In the genomic region with DNA sequence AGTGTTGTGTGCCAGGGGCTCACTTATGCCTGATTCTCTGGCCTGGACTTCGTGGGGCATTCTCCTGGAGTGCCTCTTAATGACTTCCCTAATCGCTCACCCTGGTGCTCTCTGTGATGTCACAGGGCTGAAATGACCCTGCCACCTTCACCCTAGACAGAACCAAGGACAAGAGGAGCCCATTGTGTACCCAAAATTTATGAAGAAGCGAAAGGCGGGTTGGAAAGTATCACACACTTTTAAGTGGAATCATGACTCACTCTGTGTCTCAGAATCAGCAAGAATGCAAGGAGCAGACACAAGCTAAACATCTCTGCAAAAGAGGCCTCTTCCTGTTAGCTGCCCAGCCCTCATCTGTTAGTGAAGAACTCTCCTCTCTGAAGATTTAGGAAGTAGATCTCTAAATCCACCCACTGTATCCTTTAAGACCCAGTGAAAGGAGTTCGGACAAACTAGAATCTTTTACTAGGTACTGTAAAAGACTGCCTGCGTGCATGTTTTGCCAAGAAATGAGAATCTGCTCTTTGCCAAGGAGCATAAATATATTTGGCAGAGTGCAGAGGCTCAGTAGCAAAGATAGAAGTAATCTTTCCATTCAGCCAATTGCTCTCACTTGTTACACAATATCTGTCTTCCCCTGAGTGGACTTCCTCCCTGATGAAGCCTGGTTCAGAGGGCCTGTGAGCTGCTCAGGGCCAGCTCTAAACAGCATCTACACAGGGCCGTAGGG, we compare ENCODE assay signal across 8 mouse cellular contexts.
DNase-seq lines count a peak whose midpoint lies in the region; ATAC-seq and TF ChIP-seq lines count a peak whose summit lies in the region.

No protein-coding gene starts in this region.

- no peaks in the 10 kb centered on the region; the same call in 1 of the 2 replicates for H3K4me1 ChIP-seq in limb, embryonic 14.5 days (ENCODE audit: control insufficient read depth, insufficient read depth, low read length)
- no peaks in the 10 kb centered on the region for H3K4me1 ChIP-seq in limb, embryonic 10.5 days
- H3K4me1 ChIP-seq in cortical plate, adult 2 months (ENCODE audit: control insufficient read depth, insufficient read depth, low read length) = peaks cover 6% of the 10 kb centered on the region
- no peaks in the 10 kb centered on the region for H3K4me1 ChIP-seq in kidney, embryonic 15.5 days
- H3K4me1 ChIP-seq in lung, embryonic 14.5 days (ENCODE audit: insufficient read depth) = 0 out of 2 replicates have a peak, but pooled peaks cover 8% of the 10 kb centered on the region
- H3K4me1 ChIP-seq in forebrain, embryonic 10.5 days = no peaks in the 10 kb centered on the region

- ATAC-seq in limb, embryonic 14.5 days (ENCODE audit: low FRiP score, low read depth) = no peak
- ATAC-seq in kidney, embryonic 15.5 days (replicated peaks; ENCODE audit: low FRiP score) = no peak
- peak; percentile 95 for ATAC-seq in lung, embryonic 14.5 days (ENCODE audit: insufficient read depth)

- no peak overlapping the region for H3K4me3 ChIP-seq in limb, embryonic 14.5 days (replicated peaks; ENCODE audit: low read length)
- no peak overlapping the region for H3K4me3 ChIP-seq in limb, embryonic 10.5 days
- H3K4me3 ChIP-seq in cortical plate, adult 2 months (ENCODE audit: insufficient read depth, low read length) = no peak overlapping the region
- no peak overlapping the region for H3K4me3 ChIP-seq in kidney, embryonic 15.5 days (replicated peaks)
- H3K4me3 ChIP-seq in lung, embryonic 14.5 days (ENCODE audit: low read depth, low read length) = no peak overlapping the region
- H3K4me3 ChIP-seq in forebrain, embryonic 10.5 days = no peak overlapping the region

- H3K4me2 ChIP-seq in limb, embryonic 14.5 days (replicated peaks; ENCODE audit: low read depth, low read length, severe bottlenecking) = no peak overlapping the region
- no peak overlapping the region for H3K4me2 ChIP-seq in kidney, embryonic 15.5 days
- no peak overlapping the region for H3K4me2 ChIP-seq in lung, embryonic 14.5 days

- 0 out of 2 replicates have a peak overlapping the region, but pooled peaks have one; percentile 28 for H3K27ac ChIP-seq in limb, embryonic 14.5 days (replicated peaks; ENCODE audit: low read depth, low read length)
- no peak overlapping the region for H3K27ac ChIP-seq in limb, embryonic 10.5 days
- H3K27ac ChIP-seq in cortical plate, adult 2 months (ENCODE audit: insufficient read depth, low read length) = peak overlapping the region; percentile 75; the same call in 1 of the 2 replicates
- peak overlapping the region; percentile 52; the same call in 1 of the 2 replicates for H3K27ac ChIP-seq in kidney, embryonic 15.5 days
- peak overlapping the region; percentile 86 for H3K27ac ChIP-seq in lung, embryonic 14.5 days (ENCODE audit: low read depth)
- no peak overlapping the region for H3K27ac ChIP-seq in forebrain, embryonic 10.5 days

- no peak for DNase-seq in limb, embryonic 14.5 days (ENCODE audit: low spot score)
- DNase-seq in limb, embryonic 10.5 days (ENCODE audit: low spot score) = no peak
- DNase-seq in lung, embryonic 14.5 days = peak; percentile 79
- DNase-seq in telencephalon, adult 2 months (ENCODE audit: low read depth, low spot score) = peak; percentile 54
- DNase-seq in forebrain, embryonic 10.5 days (ENCODE audit: extremely low spot score, low spot score) = no peak
- no peak for DNase-seq in thymus, postnatal 4 days

- no peaks in the 10 kb centered on the region for H3K36me3 ChIP-seq in limb, embryonic 14.5 days (ENCODE audit: control insufficient read depth, insufficient read depth, low read length)
- H3K36me3 ChIP-seq in limb, embryonic 10.5 days = no peaks in the 10 kb centered on the region
- no peaks in the 10 kb centered on the region for H3K36me3 ChIP-seq in kidney, embryonic 15.5 days
- H3K36me3 ChIP-seq in lung, embryonic 14.5 days (ENCODE audit: insufficient read depth) = no peaks in the 10 kb centered on the region
- H3K36me3 ChIP-seq in forebrain, embryonic 10.5 days (replicated peaks) = no peaks in the 10 kb centered on the region

- no peak for TF ChIP-seq POLR2A in limb, embryonic 14.5 days (IDR thresholded peaks at IDR 0.05; ENCODE audit: borderline replicate concordance, extremely low read depth, insufficient read depth, insufficient read length)
- no peak for TF ChIP-seq POLR2A in cortical plate, adult 2 months (IDR thresholded peaks at IDR 0.05; ENCODE audit: extremely low read depth, insufficient read depth, low read length)

- H3K9ac ChIP-seq in limb, embryonic 14.5 days (ENCODE audit: low read depth, low read length, severe bottlenecking) = no peak overlapping the region
- H3K9ac ChIP-seq in kidney, embryonic 15.5 days = no peak overlapping the region
- no peak overlapping the region for H3K9ac ChIP-seq in lung, embryonic 14.5 days

- H3K27me3 ChIP-seq in limb, embryonic 14.5 days (ENCODE audit: control insufficient read depth, insufficient read depth, low read length) = no peaks in the 10 kb centered on the region
- H3K27me3 ChIP-seq in limb, embryonic 10.5 days (ENCODE audit: low read depth, poor library complexity, severe bottlenecking) = no peaks in the 10 kb centered on the region
- H3K27me3 ChIP-seq in kidney, embryonic 15.5 days = no peaks in the 10 kb centered on the region
- H3K27me3 ChIP-seq in lung, embryonic 14.5 days (ENCODE audit: insufficient read depth, low read length) = no peaks in the 10 kb centered on the region
- H3K27me3 ChIP-seq in forebrain, embryonic 10.5 days (ENCODE audit: poor library complexity, severe bottlenecking) = no peaks in the 10 kb centered on the region

- WGBS in limb, embryonic 14.5 days = 51% methylated on average over 7 of the region's 7 CpGs
- WGBS in limb, embryonic 10.5 days = 78% methylated on average over 7 of the region's 7 CpGs
- WGBS in kidney, embryonic 15.5 days = 47% methylated on average over 7 of the region's 7 CpGs
- WGBS in lung, embryonic 14.5 days = 38% methylated on average over 7 of the region's 7 CpGs
- WGBS in forebrain, embryonic 10.5 days = 81% methylated on average over 7 of the region's 7 CpGs

- H3K9me3 ChIP-seq in limb, embryonic 14.5 days (ENCODE audit: control insufficient read depth, low read length) = no peaks in the 10 kb centered on the region
- H3K9me3 ChIP-seq in limb, embryonic 10.5 days (replicated peaks) = no peaks in the 10 kb centered on the region
- no peaks in the 10 kb centered on the region for H3K9me3 ChIP-seq in kidney, embryonic 15.5 days (replicated peaks)
- no peaks in the 10 kb centered on the region for H3K9me3 ChIP-seq in lung, embryonic 14.5 days (ENCODE audit: low read depth, low read length)
- no peaks in the 10 kb centered on the region for H3K9me3 ChIP-seq in forebrain, embryonic 10.5 days

- TF ChIP-seq CTCF in cortical plate, adult 2 months (IDR thresholded peaks at IDR 0.05; ENCODE audit: extremely low read depth, insufficient read depth, low read length) = no peak
- TF ChIP-seq CTCF in lung, embryonic 14.5 days (IDR thresholded peaks at IDR 0.05; ENCODE audit: low read depth) = no peak

Comparison
In these comparisons a context has a peak if more than half of its experiments do, and no peak if none do; other contexts are left out.
1. H3K27ac ChIP-seq: peak in limb, embryonic 14.5 days (single experiment), cortical plate, adult 2 months (single experiment), kidney, embryonic 15.5 days (single experiment) and lung, embryonic 14.5 days (single experiment); none in limb, embryonic 10.5 days (single experiment) and forebrain, embryonic 10.5 days (single experiment).
2. DNase-seq: peak in lung, embryonic 14.5 days (single experiment) and telencephalon, adult 2 months (single experiment); none in limb, embryonic 14.5 days (single experiment), limb, embryonic 10.5 days (single experiment), forebrain, embryonic 10.5 days (single experiment) and thymus, postnatal 4 days (single experiment).